Comparison of ENCODE assay signal across 23 mouse cellular contexts in the genomic region with DNA sequence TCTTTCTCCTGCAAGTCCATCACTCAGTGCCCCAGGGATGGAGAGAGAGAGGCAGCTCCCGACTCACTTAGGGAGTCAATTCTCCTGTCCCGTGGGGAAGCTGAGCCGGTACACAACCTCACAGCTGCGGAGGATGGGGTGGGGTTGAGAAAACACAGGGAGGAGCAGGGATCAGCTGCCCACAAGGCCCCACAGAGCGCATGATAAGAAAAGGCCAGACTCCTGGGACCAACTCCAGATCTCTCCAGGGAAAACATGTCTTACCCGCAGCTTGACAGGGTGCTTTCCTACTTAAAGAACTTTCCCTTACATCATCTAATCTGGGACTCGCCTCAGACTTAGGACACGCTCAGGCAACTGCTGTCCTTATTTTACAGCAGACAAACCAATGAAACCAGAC.
A peak's percentile ranks its signal among the peaks of the same experiment; 100 is the strongest.
DNase-seq lines count a peak whose midpoint lies in the region; ATAC-seq and TF ChIP-seq lines count a peak whose summit lies in the region.
"Had no signal": no experiment of that assay in that cellular context is flagged by ENCODE, and none has a peak within 500 bp of the region (broad histone marks: within the 10 kb centered on the region; RNA-seq: fewer than 3 reads in every experiment).

No protein-coding gene starts in this region.

- WGBS in heart, embryonic 11.5 days (ENCODE audit: insufficient replicate concordance), result 24% methylated on average over 8 of the region's 8 CpGs
- 25% methylated on average over 8 of the region's 8 CpGs for WGBS in heart, embryonic 15.5 days

- peaks cover 3% of the 10 kb centered on the region; the same call in 1 of the 2 replicates for H3K4me1 ChIP-seq in heart, embryonic 11.5 days (ENCODE audit: control insufficient read depth, insufficient read depth, low read length)
- H3K4me1 ChIP-seq in heart, embryonic 15.5 days (replicated peaks), result peaks cover 6% of the 10 kb centered on the region
- H3K4me1 ChIP-seq: forebrain, embryonic 12.5 days; hindbrain, embryonic 15.5 days had no signal

- no peak overlapping the region for H3K4me3 ChIP-seq in heart, embryonic 11.5 days (ENCODE audit: low read depth, low read length)
- no peak overlapping the region for H3K4me3 ChIP-seq in C2C12 (ENCODE audit: insufficient read depth, poor library complexity, severe bottlenecking)
- H3K4me3 ChIP-seq in heart, embryonic 15.5 days, result no peak overlapping the region
- H3K4me3 ChIP-seq: embryonic facial prominence, embryonic 12.5 days; erythroblast, embryonic 14.5 days; forebrain, embryonic 12.5 days; heart, adult 2 months; hindbrain, embryonic 15.5 days; layer of hippocampus, adult 2 months; limb, embryonic 15.5 days; midbrain, embryonic 10.5 days had no signal

- H3K27me3 ChIP-seq in heart, embryonic 11.5 days (ENCODE audit: control insufficient read depth, insufficient read depth, low read length), result 0 out of 2 replicates have a peak, but pooled peaks cover 2% of the 10 kb centered on the region
- no peaks in the 10 kb centered on the region for H3K27me3 ChIP-seq in C2C12 (ENCODE audit: control insufficient read depth, insufficient read depth, insufficient read length)
- 0 out of 2 replicates have a peak, but pooled peaks cover 4% of the 10 kb centered on the region for H3K27me3 ChIP-seq in heart, embryonic 15.5 days
- H3K27me3 ChIP-seq: embryonic facial prominence, embryonic 12.5 days; hindbrain, embryonic 15.5 days; limb, embryonic 15.5 days had no signal

- ATAC-seq in heart, embryonic 11.5 days (replicated peaks; ENCODE audit: insufficient number of reproducible peaks, low FRiP score, low TSS enrichment), result no peak
- ATAC-seq in heart, embryonic 15.5 days (replicated peaks; ENCODE audit: insufficient number of reproducible peaks, insufficient read depth, low FRiP score, low read depth), result no peak; the same call in 1 of the 2 replicates
- ATAC-seq: midbrain, embryonic 16.5 days had no signal

- H3ac ChIP-seq in C2C12 (ENCODE audit: control insufficient read depth, insufficient read length, low read depth), result no peak overlapping the region

- no peak overlapping the region for H3K4me2 ChIP-seq in heart, embryonic 11.5 days
- no peak overlapping the region for H3K4me2 ChIP-seq in heart, embryonic 15.5 days
- H3K4me2 ChIP-seq: embryonic facial prominence, embryonic 12.5 days; forebrain, embryonic 12.5 days; hindbrain, embryonic 15.5 days; limb, embryonic 15.5 days; lung, embryonic 14.5 days had no signal

- TF ChIP-seq CTCF in C2C12 (IDR thresholded peaks at IDR 0.05; ENCODE audit: control insufficient read depth, insufficient read depth, insufficient read length), result no peak

- no peaks in the 10 kb centered on the region for H3K79me3 ChIP-seq in C2C12 (ENCODE audit: low read depth)

- H3K9ac ChIP-seq in heart, embryonic 11.5 days (ENCODE audit: low read depth, low read length), result no peak overlapping the region
- no peak overlapping the region for H3K9ac ChIP-seq in heart, embryonic 15.5 days
- H3K9ac ChIP-seq: embryonic facial prominence, embryonic 12.5 days; forebrain, embryonic 12.5 days; hindbrain, embryonic 15.5 days; limb, embryonic 15.5 days; liver, embryonic 14.5 days; lung, embryonic 14.5 days had no signal

- H3K9me3 ChIP-seq in heart, embryonic 11.5 days (replicated peaks; ENCODE audit: control insufficient read depth, low read length), result peaks cover 9% of the 10 kb centered on the region
- peaks cover 14% of the 10 kb centered on the region for H3K9me3 ChIP-seq in heart, embryonic 15.5 days (replicated peaks)
- H3K9me3 ChIP-seq: hindbrain, embryonic 15.5 days; limb, embryonic 15.5 days had no signal

- no peak overlapping the region for H3K27ac ChIP-seq in heart, embryonic 11.5 days (ENCODE audit: low read depth, low read length)
- 0 out of 2 replicates have a peak overlapping the region, but pooled peaks have one; percentile 2 for H3K27ac ChIP-seq in heart, embryonic 15.5 days
- H3K27ac ChIP-seq: embryonic facial prominence, embryonic 12.5 days; forebrain, embryonic 12.5 days; heart, adult 2 months; hindbrain, embryonic 15.5 days; layer of hippocampus, adult 2 months; limb, embryonic 15.5 days; liver, embryonic 14.5 days; midbrain, embryonic 10.5 days had no signal

- H3K36me3 ChIP-seq in heart, embryonic 11.5 days (ENCODE audit: control insufficient read depth, insufficient read depth, low read length), result peaks cover 3% of the 10 kb centered on the region; the same call in 1 of the 2 replicates
- no peaks in the 10 kb centered on the region for H3K36me3 ChIP-seq in C2C12 (ENCODE audit: control insufficient read depth, insufficient read depth)
- no peaks in the 10 kb centered on the region for H3K36me3 ChIP-seq in heart, embryonic 15.5 days
- H3K36me3 ChIP-seq: embryonic facial prominence, embryonic 12.5 days; forebrain, embryonic 12.5 days; hindbrain, embryonic 15.5 days; limb, embryonic 15.5 days; midbrain, embryonic 10.5 days had no signal

- DNase-seq in heart, adult 8-10 months (ENCODE audit: low spot score), result peak; percentile 40
- peak; percentile 50 for DNase-seq in 3134 (ENCODE audit: extremely low read depth, insufficient read length, low spot score)
- DNase-seq in cerebellum, postnatal 14 days, result no peak
- no peak for DNase-seq in gastrocnemius, postnatal 10 days
- no peak for DNase-seq in layer of hippocampus, adult 8-10 months (ENCODE audit: low spot score in 2 of 2)
- DNase-seq: adrenal gland, postnatal 36 days; cerebellum, adult 9-11 months; gastrocnemius, postnatal 14 days; kidney, postnatal 25 days; lung, embryonic 14.5 days had no signal

- no peaks in the 10 kb centered on the region for H3K79me2 ChIP-seq in C2C12 (ENCODE audit: control insufficient read depth, insufficient read depth)

TF ChIP-seq in C2C12, 6 proteins besides CTCF, POLR2A, EP300 and RAD21:
- TF ChIP-seq CEBPB (IDR thresholded peaks at IDR 0.05; ENCODE audit: low read depth) (peak; percentile 15), MYOG (IDR thresholded peaks at IDR 0.05; ENCODE audit: control insufficient read depth, extremely low read depth, insufficient read length) (no peak), MYOD1 (IDR thresholded peaks at IDR 0.05; ENCODE audit: control insufficient read depth, insufficient read length, low read depth) (peak; percentile 74), MAX (IDR thresholded peaks at IDR 0.05) (no peak)

Comparison
In these comparisons a context has a peak if more than half of its experiments do, and no peak if none do; other contexts are left out.
1. DNase-seq: peak in heart, adult 8-10 months (single experiment) and 3134 (single experiment); none in cerebellum, postnatal 14 days (0 of 2), gastrocnemius, postnatal 10 days (single experiment) and layer of hippocampus, adult 8-10 months (0 of 2).